Mouse (Mus musculus): ENCODE measurements around the gene Tiam2.

The Tiam2 gene

GRCm38 (mm10) chr17:3394985-3395384 is 68.6 kb downstream of the Tiam2 start:
- in situ Hi-C loops (cut with MboI, MseI): no loop called here

- in situ Hi-C loops (cut with MboI, MseI): no loop called here
Measured at GRCm38 (mm10) chr17:3396881-3397281, 70.5 kb downstream of the Tiam2 start.

GRCm38 (mm10) chr17:3397836-3398235 is 71.5 kb downstream of the Tiam2 start:
- in situ Hi-C loops (cut with MboI, MseI): no loop called here

GRCm38 (mm10) chr17:3405350-3406073 is 79.1 kb downstream of the Tiam2 start:
- in situ Hi-C loops (cut with MboI, MseI): no loop called here

GRCm38 (mm10) chr17:3407051-3407450 is 80.7 kb downstream of the Tiam2 start:
- in situ Hi-C loops (cut with MboI, MseI): no loop called here

GRCm38 (mm10) chr17:3410307-3410706 is 83.9 kb downstream of the Tiam2 start:
- in situ Hi-C loops (cut with MboI, MseI): no loop called here

- in situ Hi-C loops (cut with MboI, MseI): no loop called here
Measured at GRCm38 (mm10) chr17:3412771-3413170, 86.4 kb downstream of the Tiam2 start.

- in situ Hi-C loops (cut with MboI, MseI): no loop called here
Measured at GRCm38 (mm10) chr17:3415580-3415979, 89.2 kb downstream of the Tiam2 start.

- in situ Hi-C loops (cut with MboI, MseI): no loop called here
Measured at GRCm38 (mm10) chr17:3416401-3416800, 90.0 kb downstream of the Tiam2 start.

- in situ Hi-C loops (cut with MboI, MseI): no loop called here
Measured at GRCm38 (mm10) chr17:3419368-3419928, 93.1 kb downstream of the Tiam2 start.

- in situ Hi-C loops (cut with MboI, MseI): no loop called here
Measured at GRCm38 (mm10) chr17:3420148-3420547, 93.8 kb downstream of the Tiam2 start.

GRCm38 (mm10) chr17:3423416-3423815 is 97.0 kb downstream of the Tiam2 start:
- in situ Hi-C loops (cut with MboI, MseI): no loop called here

GRCm38 (mm10) chr17:3428659-3429058 is 102.3 kb downstream of the Tiam2 start:
- in situ Hi-C loops (cut with MboI, MseI): no loop called here

GRCm38 (mm10) chr17:3432590-3433498 is 106.5 kb downstream of the Tiam2 start:
- in situ Hi-C loops (cut with MboI, MseI): no loop called here

GRCm38 (mm10) chr17:3433521-3434271 is 107.3 kb downstream of the Tiam2 start:
- in situ Hi-C loops (cut with MboI, MseI): no loop called here

GRCm38 (mm10) chr17:3435299-3435698 is 108.9 kb downstream of the Tiam2 start:
- in situ Hi-C loops (cut with MboI, MseI): no loop called here

GRCm38 (mm10) chr17:3436841-3437515 is 110.6 kb downstream of the Tiam2 start:
- in situ Hi-C loops (cut with MboI, MseI): no loop called here

GRCm38 (mm10) chr17:3442526-3443401 is 116.4 kb downstream of the Tiam2 start:
- in situ Hi-C loops (cut with MboI, MseI): no loop called here

- in situ Hi-C loops (cut with MboI, MseI): no loop called here
Measured at GRCm38 (mm10) chr17:3446191-3446950, 120.0 kb downstream of the Tiam2 start.
